Mouse (Mus musculus) bone marrow macrophage, adult 2 months (primary cell): Measurements from ENCODE around the gene Kif21b.

ENCODE experiments used
- CTCF ChIP-seq: IDR thresholded peaks from 2 replicates; pipeline ENCODE4 v1.5.1; 2012; ENCODE audit warnings: low read depth, mild to moderate bottlenecking, low read length, moderate library complexity
- POLR2A ChIP-seq: IDR thresholded peaks from 2 replicates; pipeline ENCODE4 v1.6.1; 2012; ENCODE audit warnings: mild to moderate bottlenecking, low read depth, low read length, borderline replicate concordance

DNA sequence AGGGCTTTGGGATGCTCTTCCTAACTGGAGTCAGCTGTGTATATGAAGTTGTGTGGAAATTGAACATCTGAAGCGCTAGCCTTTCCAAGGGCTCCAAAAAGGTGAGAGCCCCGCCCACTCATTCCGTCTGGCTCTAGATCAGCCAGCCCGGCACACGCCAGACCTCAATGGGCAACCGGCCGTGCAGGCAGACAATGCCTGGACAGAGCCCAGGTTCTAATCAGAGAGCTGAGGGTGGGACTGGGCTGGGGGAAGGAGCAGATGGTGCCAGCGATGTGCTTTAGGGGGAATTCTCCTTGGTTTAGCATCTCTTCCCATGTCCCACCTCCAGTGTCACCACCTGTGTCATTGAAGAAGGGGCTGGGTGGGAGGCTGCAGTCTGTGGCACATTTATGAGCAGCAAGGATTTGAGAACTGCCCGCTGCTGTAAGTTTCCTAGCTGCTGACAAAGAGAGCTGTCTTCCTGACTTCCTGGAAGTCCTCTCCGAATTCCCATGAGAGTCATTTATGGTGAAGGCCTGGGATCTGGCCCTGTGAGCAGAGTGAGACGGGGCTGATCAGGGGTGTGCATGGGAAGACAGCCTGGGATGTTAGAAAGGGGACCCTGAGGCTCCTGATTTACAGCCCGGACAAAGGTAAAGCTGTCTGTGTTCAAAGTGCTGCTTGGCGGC is 2.5 kb downstream of the Kif21b start:
- no peak for TF ChIP-seq CTCF
- no peak for TF ChIP-seq POLR2A
